Mouse (Mus musculus): ENCODE data around the gene Kcnn1.

DNA sequence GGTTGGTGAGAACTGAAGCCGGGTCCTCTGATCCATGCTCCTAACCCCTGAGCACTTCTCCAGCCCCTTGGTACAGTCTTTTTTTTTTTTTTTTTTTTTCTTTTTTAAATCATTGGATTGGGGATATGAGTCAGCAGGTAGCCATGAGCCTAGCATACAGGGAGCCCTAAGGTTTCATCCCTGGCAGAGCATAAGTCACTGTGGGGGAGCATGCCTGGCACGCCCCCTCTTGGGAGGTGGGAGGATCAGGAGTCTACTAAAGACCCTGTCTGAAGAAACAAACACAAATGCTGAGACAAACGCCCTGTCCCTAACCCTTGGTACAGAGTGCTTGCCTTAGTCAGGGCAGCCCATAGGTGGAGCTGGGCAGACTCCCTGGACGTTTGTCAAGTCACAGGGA, 51.0 kb downstream of the Kcnn1 start:
- TF ChIP-seq POLR2A (IDR thresholded peaks at IDR 0.05; ENCODE audit: insufficient read depth, low read length) (no peak), EP300 (IDR thresholded peaks at IDR 0.05; ENCODE audit: insufficient read depth, low read depth, low read length) (no peak)
